Mouse (Mus musculus): ENCODE results near the gene Atad5.

Atad5 gene

DNA sequence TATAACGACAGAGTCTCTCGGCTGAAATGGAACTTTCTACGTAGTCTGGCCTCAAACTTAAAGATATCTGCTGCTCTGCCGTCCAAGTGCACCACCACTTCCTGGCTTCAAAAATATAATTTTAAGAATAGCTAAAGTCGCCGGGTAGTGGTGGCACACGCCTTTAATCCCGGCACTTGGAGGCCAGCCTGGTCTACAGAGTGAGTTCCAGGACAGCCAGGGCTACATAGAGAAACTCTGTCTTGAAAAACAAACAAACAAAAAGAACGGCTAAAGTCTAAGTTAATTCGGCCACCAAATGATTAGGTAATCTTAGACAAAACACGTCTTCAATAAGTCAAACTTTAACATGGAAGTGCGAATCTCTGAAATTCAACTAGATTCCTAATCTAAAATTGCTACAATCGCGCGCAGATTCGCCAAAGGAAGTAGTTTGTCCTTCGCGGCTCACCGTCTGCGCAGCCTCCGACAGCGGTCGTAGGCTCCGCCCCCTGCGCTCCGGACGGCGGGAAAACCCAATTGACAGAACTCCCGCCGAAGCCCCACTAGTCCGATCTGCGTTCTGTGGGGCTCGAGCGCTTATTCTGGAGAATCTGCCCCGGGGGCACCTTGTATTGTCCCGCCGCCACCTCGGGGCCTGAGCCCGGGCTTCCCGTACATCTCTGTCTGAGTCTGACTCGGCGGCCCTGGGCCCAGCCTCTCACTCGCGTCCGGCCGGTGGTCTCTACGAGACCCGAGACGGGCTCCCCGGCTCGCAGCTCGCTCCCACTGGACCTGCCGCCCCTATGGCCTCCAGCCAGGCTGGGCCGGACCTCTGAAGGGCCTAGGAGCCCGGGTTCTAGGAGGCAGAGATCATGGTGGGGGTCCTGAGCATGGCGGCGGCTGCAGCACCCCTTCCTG lies at the start of gene Atad5:
TSS of gene Atad5 (plus strand) at position 484 of the 900 bp plus-strand sequence.
- DNase-seq = peak; percentile 88 to 90

DNA sequence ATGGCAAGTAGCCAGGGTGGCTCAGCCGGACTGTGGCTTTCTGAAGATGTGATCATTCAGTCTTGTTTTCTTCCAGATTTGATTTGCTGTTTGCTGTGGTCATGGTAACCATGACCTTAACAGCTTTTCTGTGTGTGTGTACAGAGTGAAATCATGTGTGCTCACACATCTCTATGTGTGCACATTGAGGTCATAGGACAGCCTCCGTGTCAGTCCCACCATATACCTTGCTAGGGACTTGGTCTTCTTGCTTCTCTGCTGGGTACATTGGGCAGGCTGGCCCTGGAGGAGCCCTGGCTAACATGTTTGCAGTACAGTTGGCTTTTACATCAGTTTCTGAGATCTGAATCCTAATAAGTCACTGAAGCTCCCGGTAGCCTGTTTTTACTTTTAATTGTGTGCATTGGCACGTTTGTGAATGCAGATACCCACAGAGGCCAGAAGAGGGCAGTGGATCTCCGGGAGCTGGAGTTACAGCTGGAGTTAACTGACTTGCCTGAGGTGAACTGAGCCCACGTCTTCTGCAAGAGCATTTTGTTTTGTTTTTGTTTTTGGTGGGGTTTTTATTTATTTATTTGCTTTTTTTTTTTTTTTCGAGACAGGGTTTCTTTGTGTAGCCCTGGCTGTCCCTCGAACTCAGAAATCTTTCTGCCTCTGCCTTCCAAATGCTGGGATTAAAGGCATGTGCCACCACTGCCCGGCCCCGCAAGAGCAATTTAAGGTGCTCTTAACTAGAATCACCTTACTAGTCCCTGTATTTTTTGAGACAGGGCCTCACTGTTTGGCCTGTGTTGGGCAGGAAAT lies 46.4 kb upstream of the Atad5 start:
- peak; percentile 66 to 70 for DNase-seq

DNA sequence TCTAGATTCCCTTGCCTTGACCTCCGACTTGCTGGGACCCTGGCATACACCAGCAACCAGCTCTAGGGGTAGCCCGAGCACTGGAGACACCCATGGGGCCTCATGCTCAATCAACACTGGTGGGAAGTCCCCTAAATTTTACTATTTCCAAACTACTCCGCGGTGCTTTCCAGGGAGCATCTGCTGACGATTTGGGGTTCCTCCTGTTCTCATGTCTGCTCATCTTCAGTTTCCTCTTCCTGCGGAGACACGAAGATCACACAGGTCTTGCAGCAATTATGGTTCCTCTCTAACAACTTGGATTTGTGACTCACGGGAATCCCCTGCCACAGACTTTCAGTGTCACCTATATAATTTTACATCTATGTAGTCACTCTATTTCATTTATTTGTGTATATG lies 45.8 kb upstream of the Atad5 start:
- peak in 1 of 2 experiments; percentile 6 for DNase-seq

DNA sequence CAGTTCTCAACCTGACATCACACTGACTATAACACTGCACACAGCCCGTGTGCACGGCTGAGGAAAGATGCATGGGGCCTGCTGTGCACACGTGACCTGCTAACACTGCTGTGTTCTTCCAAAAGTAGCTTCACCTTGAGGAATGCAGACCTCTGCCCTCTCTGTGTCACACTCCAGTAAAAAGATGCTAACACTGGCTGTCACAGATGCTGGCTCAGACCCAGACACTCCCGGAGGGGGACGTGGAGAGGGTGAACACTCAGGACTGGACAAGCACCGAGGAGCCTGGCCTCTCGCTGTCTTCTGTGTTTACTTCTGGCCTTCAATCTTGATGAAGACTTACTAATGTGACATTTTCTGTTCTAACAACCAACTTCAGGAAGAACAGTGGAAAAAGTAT lies 42.3 kb upstream of the Atad5 start:
- no peak for DNase-seq

DNA sequence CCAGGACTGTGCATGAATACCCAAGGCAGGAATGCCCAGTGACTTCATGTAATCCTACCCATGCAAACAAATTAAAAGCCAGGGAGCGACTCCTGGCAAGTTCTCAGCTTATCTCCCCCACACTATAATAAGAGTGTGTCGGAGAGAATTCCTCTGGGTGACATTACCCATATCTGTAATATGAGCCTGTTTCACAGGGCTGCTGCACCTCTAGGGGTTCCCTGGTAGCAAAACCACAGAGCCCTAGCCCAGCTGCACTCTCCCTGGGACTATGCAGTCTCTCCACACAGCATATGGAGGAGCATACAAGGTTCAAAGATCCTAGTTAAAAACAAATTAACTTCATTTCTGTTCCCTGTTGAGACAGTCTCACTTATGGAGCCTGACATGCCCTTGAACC lies 39.1 kb upstream of the Atad5 start:
- no peak for DNase-seq

DNA sequence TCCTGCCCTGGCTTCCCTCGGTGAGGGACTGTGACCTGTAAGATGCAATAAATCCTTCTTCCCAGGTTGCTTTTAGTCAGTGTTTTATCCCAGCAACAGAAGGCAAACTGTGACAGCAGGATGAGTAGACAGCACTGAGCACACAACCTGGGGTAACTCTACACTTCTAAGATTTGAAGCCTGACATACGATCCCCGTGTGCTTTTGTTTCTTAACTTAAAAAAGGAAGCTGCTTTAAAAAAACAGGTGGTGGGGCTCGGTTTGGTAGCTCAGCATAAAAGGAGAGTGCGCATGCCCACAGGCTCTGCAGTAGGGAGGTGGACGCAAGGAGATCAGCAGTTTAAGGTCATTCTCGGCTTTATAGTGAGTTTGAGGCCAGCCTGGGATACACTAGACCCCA lies 36.7 kb upstream of the Atad5 start:
- DNase-seq = no peak

DNA sequence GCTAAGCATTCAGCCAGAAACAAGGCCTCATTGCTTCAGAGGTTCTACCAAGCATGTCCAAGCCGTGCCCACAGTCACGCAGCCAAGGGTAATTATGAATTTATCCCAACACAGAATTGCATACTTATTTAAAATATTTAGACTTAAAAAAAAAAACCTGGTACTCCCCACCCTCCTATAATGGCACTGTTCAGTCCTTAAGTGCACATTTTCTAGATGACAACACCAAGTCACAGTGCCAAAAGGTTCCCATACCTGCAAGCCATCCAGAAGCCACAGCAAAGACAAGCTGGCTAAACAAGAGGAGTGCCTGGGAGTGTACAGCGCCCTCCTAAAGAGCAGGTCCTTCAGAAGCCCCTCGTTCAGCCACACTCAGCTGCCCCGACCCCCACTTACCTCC lies 36.0 kb upstream of the Atad5 start:
- DNase-seq = no peak

DNA sequence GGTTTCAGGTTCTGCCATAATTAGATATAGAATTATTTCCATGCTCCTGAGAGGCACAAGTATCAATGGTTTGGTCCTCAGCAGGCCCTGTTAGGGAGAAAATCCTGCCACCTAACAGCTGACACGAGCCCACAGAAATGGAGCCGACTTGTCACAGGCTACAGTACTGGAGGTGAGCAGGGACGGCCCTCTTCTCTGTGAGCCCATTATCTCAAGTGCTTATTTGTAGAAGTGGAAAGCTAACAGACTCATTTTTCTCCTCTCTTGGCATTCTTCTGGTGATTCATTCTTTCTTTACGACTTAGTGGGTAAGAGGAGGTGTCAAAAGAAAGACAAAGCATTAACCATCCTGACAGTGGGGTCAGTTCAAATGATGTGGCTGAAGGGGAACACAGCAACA lies 34.5 kb upstream of the Atad5 start:
- no peak for DNase-seq

DNA sequence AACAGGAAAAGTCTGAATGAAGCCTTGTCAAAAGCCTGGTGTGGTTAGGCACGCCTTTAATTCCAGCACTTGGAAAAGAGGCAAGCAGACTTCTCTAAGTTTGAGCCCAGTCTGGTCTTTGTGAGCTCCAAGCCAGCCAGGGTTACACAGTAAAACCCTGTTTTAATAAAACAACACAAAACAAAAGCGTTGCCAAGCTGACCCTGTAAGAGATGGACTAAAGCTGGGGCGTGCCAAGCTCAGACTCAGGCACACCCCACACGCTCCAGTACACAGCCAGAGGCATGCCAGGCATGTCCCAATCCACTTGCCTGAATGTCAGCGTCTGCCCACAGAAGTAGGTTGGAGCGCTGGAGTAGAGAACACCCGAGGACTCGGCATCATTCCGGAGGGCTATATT lies 33.1 kb upstream of the Atad5 start:
- DNase-seq = no peak

DNA sequence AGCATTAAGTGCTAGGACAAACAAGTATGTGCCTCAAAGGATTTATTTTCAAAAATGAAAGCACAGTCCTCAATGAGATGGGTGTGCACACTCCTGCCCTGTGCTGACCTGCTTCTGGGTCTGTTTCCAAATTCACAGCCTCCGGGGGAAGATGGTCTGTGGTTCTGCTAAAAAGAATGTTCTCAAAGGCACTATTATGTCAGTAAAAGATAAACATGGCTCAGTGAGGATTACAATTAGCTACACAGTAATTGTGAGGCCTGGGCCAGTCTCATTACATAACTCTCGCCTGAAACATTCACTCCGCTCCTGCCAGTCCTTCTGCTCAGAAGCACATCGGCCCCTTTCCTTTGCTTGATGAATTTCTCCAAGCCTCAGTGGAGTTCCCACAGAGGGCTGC lies 27.0 kb upstream of the Atad5 start:
- no peak for DNase-seq

DNA sequence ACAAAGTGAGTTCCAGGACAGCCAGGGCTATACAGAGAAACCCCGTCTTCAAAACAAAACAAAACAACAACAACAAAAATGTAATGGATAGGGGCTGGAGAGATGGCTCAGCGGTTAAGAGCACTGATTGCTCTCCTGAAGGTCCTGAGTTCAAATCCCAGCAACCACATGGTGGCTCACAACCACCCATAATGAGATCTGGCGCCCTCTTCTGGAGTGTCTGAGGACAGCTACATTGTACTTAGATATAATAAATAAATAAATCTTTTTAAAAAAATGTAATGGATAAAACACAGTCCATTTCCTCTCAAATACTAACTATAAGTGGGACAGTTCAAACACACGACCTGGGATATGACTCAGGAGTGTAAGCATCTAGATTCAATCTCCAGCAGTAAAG lies 22.8 kb upstream of the Atad5 start:
- peak; percentile 59 to 63 for DNase-seq

DNA sequence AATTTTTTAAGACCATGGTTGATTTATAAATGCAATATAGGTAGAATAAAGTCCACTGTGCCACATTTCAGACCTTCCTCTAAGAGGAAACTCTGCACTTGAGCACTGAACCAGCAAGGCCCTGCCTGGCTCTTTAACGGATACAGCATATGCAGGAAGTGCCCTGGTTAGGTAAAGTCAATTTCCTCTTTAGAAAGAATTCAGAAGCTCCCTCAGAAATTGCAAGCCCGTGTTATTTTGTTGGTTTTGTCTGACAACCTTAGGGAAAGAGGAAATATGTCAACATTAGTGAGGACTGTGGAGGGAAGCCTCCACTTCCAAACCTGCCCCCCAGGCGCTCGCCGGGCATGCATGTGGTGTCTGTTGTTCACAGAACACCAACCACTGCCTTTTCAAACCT lies 21.6 kb upstream of the Atad5 start:
- peak; percentile 59 to 65 for DNase-seq

DNA sequence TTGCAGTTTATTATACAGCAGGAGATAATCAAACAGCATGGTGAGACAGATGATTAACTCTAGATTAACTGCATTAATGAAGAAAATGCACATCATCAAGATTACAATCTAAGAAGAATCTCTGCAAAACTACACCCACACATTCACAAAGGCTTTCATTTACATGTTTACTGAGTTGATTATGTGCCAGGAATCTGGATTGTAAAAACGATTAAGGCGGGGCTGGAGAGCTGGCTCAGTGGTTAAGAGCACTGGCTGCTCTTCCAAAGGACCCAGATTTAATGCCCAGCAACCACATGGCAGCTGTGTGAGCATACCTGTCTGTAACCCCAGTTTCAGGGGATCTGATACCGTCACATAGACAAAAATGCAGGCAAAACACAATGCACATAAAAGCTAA lies 19.4 kb upstream of the Atad5 start:
- DNase-seq = no peak

DNA sequence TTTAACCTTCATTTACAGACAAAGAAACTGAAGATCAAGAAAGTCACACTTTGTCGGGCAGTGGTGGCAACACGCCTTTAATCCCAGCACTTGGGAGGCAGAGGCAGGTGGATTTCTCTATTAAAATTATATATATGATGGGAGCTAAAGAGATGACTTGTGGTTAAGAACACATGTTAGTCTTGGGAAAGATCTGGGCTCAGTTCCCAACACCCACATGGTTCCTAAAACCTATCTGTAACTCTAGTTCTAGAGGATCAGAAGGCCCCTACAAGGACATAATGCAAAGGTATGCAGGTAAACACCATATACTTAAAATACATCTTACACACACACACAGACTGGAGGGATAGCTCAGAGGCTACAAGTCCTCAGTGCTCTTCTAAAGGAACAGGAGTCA lies 18.2 kb upstream of the Atad5 start:
- no peak for DNase-seq

DNA sequence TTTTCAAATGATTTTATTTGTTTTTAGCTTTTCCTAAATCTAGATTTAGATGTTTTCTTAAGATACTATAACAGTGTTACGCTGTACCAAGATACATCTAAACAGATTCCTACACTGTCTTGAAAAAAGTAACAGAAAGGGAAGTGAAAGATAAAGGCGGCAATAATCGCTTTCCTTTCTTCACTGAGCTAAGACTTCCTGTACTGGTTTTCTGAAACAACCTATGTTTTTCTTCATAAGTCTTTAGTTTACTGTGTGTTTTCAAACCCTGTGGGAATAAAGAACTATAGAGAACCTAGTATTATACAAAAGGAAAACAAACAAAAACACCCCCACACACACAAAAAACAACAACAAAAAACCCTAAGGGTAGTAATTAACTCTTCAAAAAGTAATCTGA lies 16.8 kb upstream of the Atad5 start:
- DNase-seq = no peak

DNA sequence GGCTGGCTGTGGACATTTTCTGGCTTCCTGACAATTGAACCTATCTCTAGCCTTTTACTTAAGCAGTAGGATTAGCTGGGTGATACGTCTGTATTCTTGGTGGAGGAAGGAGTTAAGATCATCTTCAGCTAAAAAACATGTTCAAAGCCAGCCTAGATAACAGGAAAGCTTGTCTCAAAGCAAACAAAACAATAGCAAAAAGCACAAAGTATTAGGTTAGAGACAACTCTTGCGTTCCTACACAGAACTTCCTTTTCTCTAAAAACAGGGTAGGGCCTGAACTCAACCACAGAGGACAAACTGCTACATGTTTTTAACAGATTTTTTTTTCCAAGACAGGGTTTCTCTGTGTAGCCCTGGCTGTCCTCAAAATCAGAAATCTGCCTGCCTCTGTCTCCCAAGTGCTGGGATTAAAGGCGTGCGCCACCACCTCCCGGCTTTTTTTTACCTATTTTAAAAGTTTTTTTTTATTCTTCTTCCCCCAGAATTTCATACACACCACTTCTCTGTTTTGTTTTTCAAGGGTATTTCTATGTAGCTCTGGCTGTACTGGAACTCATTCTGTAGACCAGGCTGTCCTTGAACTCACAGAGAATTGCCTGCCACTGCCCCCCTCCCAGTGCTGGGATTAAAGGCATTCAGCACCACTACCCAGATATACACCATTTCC lies 13.5 kb upstream of the Atad5 start:
- DNase-seq = peak in 1 of 2 experiments; percentile 32

DNA sequence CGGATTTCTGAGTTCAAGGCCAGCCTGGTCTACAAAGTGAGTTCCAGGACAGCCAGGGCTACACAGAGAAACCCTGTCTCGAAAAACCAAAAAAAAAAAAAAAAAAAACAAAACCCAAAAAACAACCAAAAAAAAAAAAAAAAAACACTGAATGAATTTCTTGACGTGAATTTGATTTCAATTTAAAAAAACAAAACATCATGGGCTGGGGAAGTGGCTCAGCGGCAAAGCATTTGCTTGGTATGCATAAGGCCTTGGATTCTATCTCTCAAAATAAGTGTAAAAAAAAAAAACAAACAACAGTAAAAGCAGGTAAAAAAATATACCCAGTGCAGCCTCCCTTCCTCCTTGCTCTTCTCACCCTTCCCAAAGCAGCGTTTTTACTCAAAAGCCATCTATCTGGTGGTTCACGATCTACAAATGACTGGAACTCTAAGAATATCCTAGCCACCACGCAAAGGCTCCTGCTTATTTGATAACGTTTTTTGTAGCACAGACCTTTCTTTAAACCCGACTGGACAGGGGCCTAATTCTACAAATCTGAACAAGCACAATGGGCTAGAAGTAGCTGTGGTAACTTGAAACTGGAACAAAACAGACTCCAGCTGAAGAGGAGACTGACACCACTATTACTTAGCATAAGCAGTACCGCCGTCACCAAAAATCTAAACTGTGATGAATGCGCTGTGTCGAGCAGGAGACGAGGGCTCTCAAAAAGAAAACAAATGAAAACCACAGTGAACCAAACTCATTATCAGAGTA lies 11.2 kb upstream of the Atad5 start:
- DNase-seq = no peak

DNA sequence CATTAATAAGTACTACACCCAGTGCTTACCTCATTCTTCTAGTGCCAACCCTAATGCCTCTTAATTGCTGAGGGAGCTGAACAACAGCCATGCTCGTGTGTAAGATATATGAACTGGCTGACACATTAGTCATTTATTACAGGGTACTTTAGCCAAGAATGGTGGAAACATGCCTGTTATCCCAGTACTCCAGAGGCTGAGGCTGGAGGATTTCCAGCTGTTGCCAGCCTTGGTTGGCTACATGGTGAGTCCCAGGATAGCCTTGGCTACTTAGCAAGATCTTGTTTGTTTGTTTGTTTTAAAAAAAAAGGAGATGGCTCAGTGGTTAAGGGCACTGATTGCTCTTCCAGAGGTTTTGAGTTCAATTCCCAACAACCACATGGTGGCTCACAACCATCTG lies 10.4 kb upstream of the Atad5 start:
- DNase-seq = no peak

DNA sequence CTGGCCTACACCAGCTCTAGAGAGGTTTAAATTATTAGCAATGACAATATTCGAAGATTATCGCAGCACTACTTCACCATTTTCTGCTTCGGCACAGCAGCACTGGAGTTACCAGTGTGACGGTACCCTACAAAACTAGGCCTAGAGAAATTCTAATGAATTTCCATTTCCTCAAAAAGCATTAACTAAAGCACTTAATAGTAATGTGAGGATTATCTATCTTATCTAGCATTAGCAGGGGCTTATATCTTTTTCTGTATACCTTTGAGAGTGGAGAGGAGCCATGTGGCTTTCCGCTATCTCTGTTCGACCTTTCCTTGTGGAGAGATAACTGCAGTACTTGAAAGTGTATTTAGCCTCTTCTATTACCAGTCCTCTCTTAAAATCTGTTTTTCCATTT lies 9.4 kb upstream of the Atad5 start:
- no peak for DNase-seq

DNA sequence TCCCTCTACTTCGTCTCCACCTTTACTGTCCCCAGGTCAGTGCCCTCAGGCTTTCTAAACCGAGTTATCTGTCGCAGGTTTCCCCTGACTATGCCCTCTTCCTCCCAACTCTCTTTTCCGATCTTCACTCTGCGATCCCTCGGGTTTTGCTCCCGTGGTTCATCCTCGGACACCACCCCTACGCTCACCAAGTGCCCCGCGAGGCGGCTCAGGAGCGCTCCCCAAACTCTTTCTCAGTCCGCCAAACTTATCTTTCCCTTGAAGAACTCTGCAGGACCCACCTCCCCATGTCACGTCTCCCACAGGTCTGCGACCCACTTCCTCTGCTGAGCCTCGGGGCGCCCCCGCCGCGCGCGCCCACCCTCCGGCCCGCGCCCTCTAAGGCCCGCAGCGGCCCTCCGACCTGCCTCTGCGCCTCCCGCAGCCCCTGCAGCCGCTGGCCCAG lies 8.8 kb upstream of the Atad5 start:
- DNase-seq = no peak

DNA sequence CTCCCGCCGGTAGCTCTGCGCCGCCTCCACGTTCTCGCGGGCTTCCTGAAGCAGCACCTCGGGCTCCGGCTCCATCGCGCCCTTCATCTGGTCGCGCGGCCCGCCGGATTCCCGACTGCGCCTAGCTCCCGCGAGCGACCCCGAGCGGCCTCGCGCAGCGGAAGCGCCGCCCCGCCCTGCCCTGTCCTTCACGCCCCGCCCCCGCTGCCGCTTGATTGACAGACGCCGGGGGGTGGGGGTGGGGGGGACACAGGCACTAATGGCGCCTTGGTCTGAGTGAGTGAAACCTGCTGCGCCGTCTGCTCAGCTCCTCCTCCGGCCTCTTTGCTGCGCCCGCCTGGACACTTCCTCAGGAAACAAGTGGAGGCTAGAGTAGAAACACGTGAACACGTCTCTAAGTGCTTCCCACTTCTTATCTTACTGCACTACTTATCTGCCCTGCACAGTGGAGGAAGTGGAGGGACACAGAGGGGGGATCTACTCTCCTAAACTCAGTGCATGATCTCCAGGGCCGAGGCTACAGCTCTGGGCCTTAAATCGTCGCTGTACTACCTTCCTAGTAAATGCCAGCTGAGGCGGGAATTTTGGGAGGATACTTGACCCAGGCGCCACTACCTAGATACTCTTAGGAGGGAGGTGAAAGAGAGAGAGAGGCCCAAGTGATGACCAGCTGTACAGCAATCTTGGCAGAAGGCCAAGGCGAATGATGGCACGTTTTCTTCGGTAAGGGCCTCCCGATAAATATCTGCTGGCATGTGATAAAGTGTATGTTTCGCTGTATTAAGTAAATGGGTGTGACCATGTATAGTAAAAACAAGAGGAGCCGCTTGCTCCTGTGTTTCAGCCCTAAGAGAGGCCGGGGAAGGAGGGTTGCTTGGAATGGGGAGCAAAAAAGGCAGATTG lies 8.1 kb upstream of the Atad5 start, which contains the start of gene Crlf3:
TSS of gene Crlf3 (minus strand) at position 166 of the 903 bp plus-strand sequence.
- peak; percentile 97 for DNase-seq
